Mouse (Mus musculus) testis, adult 2 months (tissue): ENCODE data around the gene Fbxo8.

ENCODE experiments used
- CTCF ChIP-seq: fragments of 200-500 bp; IDR thresholded peaks from 2 replicates; pipeline ENCODE4 v1.5.1; 2012; ENCODE audit warnings: low read depth, mild to moderate bottlenecking, inconsistent platforms, low read length, moderate library complexity; ENCODE audit not compliant: control insufficient read depth, insufficient read depth, insufficient replicate concordance
- POLR2A ChIP-seq: fragments of 200-500 bp; IDR thresholded peaks from 2 replicates; pipeline ENCODE4 v1.6.1; 2012; ENCODE audit warnings: low read depth, mild to moderate bottlenecking, inconsistent platforms, low read length, moderate library complexity; ENCODE audit not compliant: control insufficient read depth

DNA sequence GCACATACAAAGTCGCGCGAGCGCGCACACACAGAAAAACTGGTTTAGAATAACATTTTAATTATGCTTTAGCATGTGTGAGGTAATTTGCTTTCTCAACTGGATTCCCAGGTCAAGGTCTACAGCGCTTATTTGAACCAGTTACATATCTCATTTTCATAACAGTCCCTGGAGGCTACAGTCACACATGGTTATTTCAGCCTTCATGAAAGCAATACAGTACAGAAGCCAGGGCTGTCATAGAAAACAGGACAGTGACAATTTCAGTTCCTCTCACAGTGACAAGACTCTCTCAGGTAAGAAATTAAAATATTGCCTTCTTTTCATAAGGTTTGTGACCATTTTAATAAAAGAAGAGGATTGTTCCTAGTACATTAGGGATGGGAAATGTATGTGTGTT, 66.4 kb downstream of the Fbxo8 start:
- no peak for TF ChIP-seq CTCF
- no peak for TF ChIP-seq POLR2A
